Mouse (Mus musculus): ENCODE data around the gene Gm4969.

- TF ChIP-seq CTCF (IDR thresholded peaks at IDR 0.05; ENCODE audit: low read depth, low read length): no peak
- no peak for TF ChIP-seq POLR2A (IDR thresholded peaks at IDR 0.05; ENCODE audit: insufficient read depth, low read length)
- TF ChIP-seq EP300 (IDR thresholded peaks at IDR 0.05; ENCODE audit: insufficient read depth, low read depth, low read length): no peak
Measured at GRCm38 (mm10) chr7:19154796-19155195, 36.6 kb upstream of the Gm4969 start.

Measured in ES-Bruce4 (cell line).